In genomic region chr4:68906417-68907210, GRCm38 (mm10) we compare ENCODE assay signal across 9 mouse cellular contexts. TPM values are rescaled to one million over a fixed set of nuclear protein-coding genes. Genes with fewer than 3 reads are reported as not detected.
A peak's percentile ranks its signal among the peaks of the same experiment; 100 is the strongest.
DNase-seq lines count a peak whose midpoint lies in the region; ATAC-seq lines count a peak whose summit lies in the region.
"Had no signal": no experiment of that assay in that cellular context is flagged by ENCODE, and none has a peak within 500 bp of the region (broad histone marks: within the 10 kb centered on the region; RNA-seq: fewer than 3 reads in every experiment).

No protein-coding gene starts in this region.

- no peak overlapping the region for H3K4me3 ChIP-seq in forebrain, embryonic 15.5 days
- H3K4me3 ChIP-seq in forebrain, embryonic 11.5 days (ENCODE audit: low read depth, low read length): no peak overlapping the region
- no peak overlapping the region for H3K4me3 ChIP-seq in hindbrain, embryonic 16.5 days (ENCODE audit: low read length)
- no peak overlapping the region for H3K4me3 ChIP-seq in lung, embryonic 15.5 days
- H3K4me3 ChIP-seq: limb, embryonic 12.5 days had no signal

- peak overlapping the region; percentile 30; the same call in 1 of the 2 replicates for H3K9ac ChIP-seq in forebrain, embryonic 15.5 days (replicated peaks)
- no peak overlapping the region for H3K9ac ChIP-seq in forebrain, embryonic 11.5 days (ENCODE audit: low read length)
- H3K9ac ChIP-seq in hindbrain, embryonic 16.5 days (ENCODE audit: low read depth, low read length): 0 out of 2 replicates have a peak overlapping the region, but pooled peaks have one; percentile 36
- no peak overlapping the region for H3K9ac ChIP-seq in lung, embryonic 15.5 days
- H3K9ac ChIP-seq: limb, embryonic 12.5 days had no signal

- H3K4me2 ChIP-seq in forebrain, embryonic 15.5 days (replicated peaks): peak overlapping the region; percentile 26
- no peak overlapping the region for H3K4me2 ChIP-seq in forebrain, embryonic 11.5 days (ENCODE audit: low read depth, low read length, severe bottlenecking)
- peak overlapping the region; percentile 40 for H3K4me2 ChIP-seq in hindbrain, embryonic 16.5 days (ENCODE audit: low read length)
- H3K4me2 ChIP-seq in lung, embryonic 15.5 days: peak overlapping the region; percentile 35
- H3K4me2 ChIP-seq: limb, embryonic 12.5 days had no signal

- peak; percentile 85 for ATAC-seq in forebrain, embryonic 15.5 days (replicated peaks)
- no peak for ATAC-seq in forebrain, embryonic 11.5 days (replicated peaks; ENCODE audit: low FRiP score)
- peak; percentile 79 for ATAC-seq in hindbrain, embryonic 16.5 days
- ATAC-seq in lung, embryonic 15.5 days (ENCODE audit: borderline replicate concordance, extremely low read depth, low FRiP score, low TSS enrichment): peak; percentile 96
- no peak for ATAC-seq in CD4-positive, CD25-positive, alpha-beta regulatory T cell, adult 4 months

- no peak for DNase-seq in forebrain, embryonic 11.5 days (ENCODE audit: low spot score)
- peak; percentile 28 for DNase-seq in brain, embryonic 18.5 days (ENCODE audit: low read depth, low spot score)
- no peak for DNase-seq in spleen, postnatal 14 days (ENCODE audit: low spot score in 2 of 2)
- DNase-seq in spleen, adult 12 weeks (ENCODE audit: low spot score): no peak

- H3K4me1 ChIP-seq in forebrain, embryonic 15.5 days: peaks cover 4% of the 10 kb centered on the region; the same call in 1 of the 2 replicates
- no peaks in the 10 kb centered on the region for H3K4me1 ChIP-seq in forebrain, embryonic 11.5 days (replicated peaks; ENCODE audit: control insufficient read depth, insufficient read depth, low read length)
- H3K4me1 ChIP-seq in hindbrain, embryonic 16.5 days (ENCODE audit: control insufficient read depth, insufficient read depth, low read depth, low read length): peaks cover 4% of the 10 kb centered on the region; the same call in 1 of the 2 replicates
- H3K4me1 ChIP-seq in lung, embryonic 15.5 days: 0 out of 2 replicates have a peak, but pooled peaks cover 4% of the 10 kb centered on the region
- H3K4me1 ChIP-seq: limb, embryonic 12.5 days had no signal

- 44% methylated on average over 11 of the region's 11 CpGs for WGBS in forebrain, embryonic 15.5 days
- 76% methylated on average over 11 of the region's 11 CpGs for WGBS in forebrain, embryonic 11.5 days
- 39% methylated on average over 11 of the region's 11 CpGs for WGBS in hindbrain, embryonic 16.5 days
- 30% methylated on average over 11 of the region's 11 CpGs for WGBS in lung, embryonic 15.5 days

- no peaks in the 10 kb centered on the region for H3K9me3 ChIP-seq in forebrain, embryonic 15.5 days
- H3K9me3 ChIP-seq in forebrain, embryonic 11.5 days (ENCODE audit: control insufficient read depth, low read length): no peaks in the 10 kb centered on the region
- H3K9me3 ChIP-seq in hindbrain, embryonic 16.5 days (ENCODE audit: control insufficient read depth, low read length): no peaks in the 10 kb centered on the region
- H3K9me3 ChIP-seq in lung, embryonic 15.5 days: no peaks in the 10 kb centered on the region
- H3K9me3 ChIP-seq: limb, embryonic 12.5 days had no signal

- H3K27ac ChIP-seq in forebrain, embryonic 15.5 days (replicated peaks): 0 out of 2 replicates have a peak overlapping the region, but pooled peaks have one; percentile 23
- no peak overlapping the region for H3K27ac ChIP-seq in forebrain, embryonic 11.5 days (ENCODE audit: low read depth, low read length)
- no peak overlapping the region for H3K27ac ChIP-seq in hindbrain, embryonic 16.5 days (ENCODE audit: low read depth, low read length)
- peak overlapping the region; percentile 62 for H3K27ac ChIP-seq in lung, embryonic 15.5 days
- H3K27ac ChIP-seq: limb, embryonic 12.5 days had no signal

- H3K36me3 ChIP-seq in forebrain, embryonic 15.5 days: no peaks in the 10 kb centered on the region
- no peaks in the 10 kb centered on the region for H3K36me3 ChIP-seq in forebrain, embryonic 11.5 days (ENCODE audit: control insufficient read depth, insufficient read depth, low read length)
- H3K36me3 ChIP-seq in hindbrain, embryonic 16.5 days (ENCODE audit: control insufficient read depth, insufficient read depth, low read length): no peaks in the 10 kb centered on the region; the same call in 1 of the 2 replicates
- no peaks in the 10 kb centered on the region for H3K36me3 ChIP-seq in lung, embryonic 15.5 days
- H3K36me3 ChIP-seq: limb, embryonic 12.5 days had no signal

- no peaks in the 10 kb centered on the region for H3K27me3 ChIP-seq in forebrain, embryonic 15.5 days
- no peaks in the 10 kb centered on the region for H3K27me3 ChIP-seq in forebrain, embryonic 11.5 days (ENCODE audit: control insufficient read depth, insufficient read depth, low read length)
- H3K27me3 ChIP-seq in hindbrain, embryonic 16.5 days (replicated peaks; ENCODE audit: control insufficient read depth, insufficient read depth, low read length): no peaks in the 10 kb centered on the region
- H3K27me3 ChIP-seq in lung, embryonic 15.5 days: no peaks in the 10 kb centered on the region
- H3K27me3 ChIP-seq: limb, embryonic 12.5 days had no signal

RNA-seq across cellular contexts. Expression of gene Brinp1, which starts 47.6 kb away (rescaled TPM):
- 27.0 and 34.0 TPM in 2 replicates for polyA plus RNA-seq in forebrain, embryonic 15.5 days (2015; fragmentation: Nextera tagmentation; extraction: Ambion mirVana)
- polyA plus RNA-seq in forebrain, embryonic 11.5 days (2014; fragmentation: Nextera tagmentation; extraction: Ambion mirVana): 4.2 and 5.8 TPM in 2 replicates
- polyA plus RNA-seq in hindbrain, embryonic 16.5 days (2015; fragmentation: Nextera tagmentation; extraction: Ambion mirVana): 86.3 and 92.0 TPM in 2 replicates
- polyA plus RNA-seq in lung, embryonic 15.5 days (2015; fragmentation: Nextera tagmentation; extraction: Ambion mirVana): 18.4 and 19.5 TPM in 2 replicates
- not detected for polyA plus RNA-seq in CD4-positive, CD25-positive, alpha-beta regulatory T cell, adult 4 months (2017; shearing (Covaris generic))

Comparison
In these comparisons a context has a peak if more than half of its experiments do, and no peak if none do; other contexts are left out.
1. ATAC-seq: peak in forebrain, embryonic 15.5 days (single experiment), hindbrain, embryonic 16.5 days (single experiment) and lung, embryonic 15.5 days (single experiment); none in forebrain, embryonic 11.5 days (single experiment) and CD4-positive, CD25-positive, alpha-beta regulatory T cell, adult 4 months (single experiment).
2. H3K27ac ChIP-seq: peak in forebrain, embryonic 15.5 days (single experiment) and lung, embryonic 15.5 days (single experiment); none in forebrain, embryonic 11.5 days (single experiment) and hindbrain, embryonic 16.5 days (single experiment).
3. H3K9ac ChIP-seq: peak in forebrain, embryonic 15.5 days (single experiment) and hindbrain, embryonic 16.5 days (single experiment); none in forebrain, embryonic 11.5 days (single experiment) and lung, embryonic 15.5 days (single experiment).